Mouse (Mus musculus) MEL (cell line): ENCODE results near the gene Nfkbib. TPM values are rescaled to one million over a fixed set of nuclear protein-coding genes. Genes with fewer than 3 reads are reported as not detected.

Experiments used
- DNase-seq: peaks from one replicate; pipeline ENCODE4 v3.0.0; 2011; ENCODE audit warnings: low read depth, low spot score
- H3K27ac ChIP-seq: 2 replicates; pipeline ENCODE4 v1.5.1; 2012; ENCODE audit warnings: low read depth, mild to moderate bottlenecking, control low read depth, low read length, moderate library complexity; ENCODE audit not compliant: control insufficient read depth
- H3K27me3 ChIP-seq, 2 experiments: fragments of 150-350 bp in 1 of 2; sonication (generic) in 1 of 2; 2 replicates each; pipeline ENCODE4 v1.6.1; 2012; ENCODE audit warnings: low read length in 2 of 2, mild to moderate bottlenecking in 2 of 2, improper control_type of control experiment in 1 of 2, moderate library complexity in 1 of 2; ENCODE audit not compliant: insufficient read depth in 2 of 2, control insufficient read depth in 1 of 2
- H3K36me3 ChIP-seq, 2 experiments: 2 replicates each; pipeline ENCODE4 v1.6.1; 2012 to 2014; ENCODE audit warnings: low read length in 2 of 2, improper control_type of control experiment in 1 of 2, inconsistent platforms in 1 of 2, mild to moderate bottlenecking in 1 of 2; ENCODE audit not compliant: insufficient read depth in 2 of 2, control insufficient read depth in 1 of 2
- H3K4me1 ChIP-seq, 2 experiments: fragments of 150-350 bp in 1 of 2; sonication (generic) in 1 of 2; 2 replicates each; pipeline ENCODE4 v1.6.1; 2012; ENCODE audit warnings: low read length in 2 of 2, improper control_type of control experiment in 1 of 2, mild to moderate bottlenecking in 1 of 2; ENCODE audit not compliant: insufficient read depth in 2 of 2, control insufficient read depth in 1 of 2
- H3K4me3 ChIP-seq, 2 experiments: fragments of 150-350 bp in 1 of 2; sonication (generic) in 1 of 2; 2 replicates each; pipeline ENCODE4 v1.5.1; 2012; ENCODE audit warnings: low read depth in 2 of 2, low read length in 2 of 2, mild to moderate bottlenecking in 2 of 2, moderate library complexity in 2 of 2, control low read depth in 1 of 2, improper control_type of control experiment in 1 of 2; ENCODE audit not compliant: control insufficient read depth in 1 of 2, insufficient read depth in 1 of 2
- H3K79me2 ChIP-seq: 2 replicates; pipeline ENCODE4 v1.6.1; 2012; ENCODE audit warnings: mild to moderate bottlenecking, low read length, moderate library complexity; ENCODE audit not compliant: control insufficient read depth, poor library complexity, insufficient read depth
- H3K9ac ChIP-seq: 2 replicates; pipeline ENCODE4 v1.6.1; 2012; ENCODE audit warnings: low read depth, mild to moderate bottlenecking, control low read depth, low read length, moderate library complexity; ENCODE audit not compliant: control insufficient read depth, poor library complexity, severe bottlenecking
- H3K9me3 ChIP-seq: fragments of 150-350 bp; sonication (generic); replicated peaks from 2 replicates; pipeline ENCODE4 v1.6.1; 2012; ENCODE audit warnings: mild to moderate bottlenecking, low read length, improper control_type of control experiment, moderate library complexity; ENCODE audit not compliant: insufficient read depth
- CTCF ChIP-seq, 3 experiments: IDR thresholded peaks in 2 of 3; conservative IDR thresholded peaks in 1 of 3; 2 replicates each; pipeline ENCODE4 v1.5.1; 2011 to 2012; ENCODE audit warnings: low read length in 3 of 3, low read depth in 2 of 3, mild to moderate bottlenecking in 2 of 3, improper control_type of control experiment in 1 of 3, inconsistent platforms in 1 of 3, mixed read lengths in 1 of 3, moderate library complexity in 1 of 3; ENCODE audit not compliant: control insufficient read depth in 1 of 3, insufficient read depth in 1 of 3, poor library complexity in 1 of 3, severe bottlenecking in 1 of 3
- E2F4 ChIP-seq: IDR thresholded peaks from 2 replicates; pipeline ENCODE4 v1.6.1; 2011; ENCODE audit warnings: low read depth, low read length, improper control_type of control experiment, borderline replicate concordance
- ELF1 ChIP-seq: IDR thresholded peaks from 2 replicates; pipeline ENCODE4 v1.6.1; 2014; ENCODE audit warnings: low read depth, mild to moderate bottlenecking, inconsistent platforms, low read length, improper control_type of control experiment, moderate library complexity
- ETS1 ChIP-seq: IDR thresholded peaks from 2 replicates; pipeline ENCODE4 v1.6.1; 2012; ENCODE audit warnings: low read depth, mild to moderate bottlenecking, inconsistent platforms, low read length, improper control_type of control experiment, moderate library complexity
- HCFC1 ChIP-seq: IDR thresholded peaks from 2 replicates; pipeline ENCODE4 v1.6.1; 2012; ENCODE audit warnings: low read depth, mild to moderate bottlenecking, inconsistent platforms, low read length, improper control_type of control experiment, moderate library complexity
- JUND ChIP-seq: IDR thresholded peaks from 2 replicates; pipeline ENCODE4 v1.6.1; 2011; ENCODE audit warnings: low read depth, mild to moderate bottlenecking, improper control_type of control experiment, low read length
- MAX ChIP-seq: IDR thresholded peaks from 2 replicates; pipeline ENCODE4 v1.6.1; 2011; ENCODE audit warnings: low read length, improper control_type of control experiment
- MAZ ChIP-seq: IDR thresholded peaks from 2 replicates; pipeline ENCODE4 v1.6.1; 2012; ENCODE audit warnings: low read depth, mild to moderate bottlenecking, inconsistent platforms, low read length, improper control_type of control experiment
- MXI1 ChIP-seq: IDR thresholded peaks from 2 replicates; pipeline ENCODE4 v1.6.1; 2011; ENCODE audit warnings: mild to moderate bottlenecking, low read depth, low read length, improper control_type of control experiment
- MYC ChIP-seq: IDR thresholded peaks from 2 replicates; pipeline ENCODE4 v1.6.1; 2011; ENCODE audit warnings: low read depth, mild to moderate bottlenecking, low read length, improper control_type of control experiment, moderate library complexity
- NELFE ChIP-seq: IDR thresholded peaks from 2 replicates; pipeline ENCODE4 v1.6.1; 2011; ENCODE audit warnings: low read depth, low read length, improper control_type of control experiment
- NRF1 ChIP-seq: IDR thresholded peaks from 2 replicates; pipeline ENCODE4 v1.6.1; 2014; ENCODE audit warnings: low read depth, mild to moderate bottlenecking, inconsistent platforms, low read length, improper control_type of control experiment, moderate library complexity; ENCODE audit not compliant: poor library complexity, insufficient read depth, severe bottlenecking
- POLR2A ChIP-seq, 2 experiments: IDR thresholded peaks; 2 replicates each; pipeline ENCODE4 v1.6.1; 2011 to 2012; ENCODE audit warnings: low read length in 2 of 2, mild to moderate bottlenecking in 2 of 2, control low read depth in 1 of 2, improper control_type of control experiment in 1 of 2, low read depth in 1 of 2, moderate library complexity in 1 of 2; ENCODE audit not compliant: control insufficient read depth in 1 of 2, insufficient read depth in 1 of 2, poor library complexity in 1 of 2
- POLR2AphosphoS5 ChIP-seq: IDR thresholded peaks from 2 replicates; pipeline ENCODE4 v1.6.1; 2012; ENCODE audit warnings: low read depth, borderline replicate concordance, mild to moderate bottlenecking, inconsistent platforms, low read length, moderate library complexity, mixed read lengths
- RAD21 ChIP-seq: IDR thresholded peaks from 2 replicates; pipeline ENCODE4 v1.6.1; 2011; ENCODE audit warnings: mild to moderate bottlenecking, low read depth, low read length, improper control_type of control experiment
- RCOR1 ChIP-seq: IDR thresholded peaks from 2 replicates; pipeline ENCODE4 v1.6.1; 2012; ENCODE audit warnings: low read depth, mild to moderate bottlenecking, inconsistent platforms, low read length, improper control_type of control experiment
- SIN3A ChIP-seq: IDR thresholded peaks from 2 replicates; pipeline ENCODE4 v1.6.1; 2012; ENCODE audit warnings: low read length, improper control_type of control experiment, inconsistent platforms
- SMC3 ChIP-seq: IDR thresholded peaks from 2 replicates; pipeline ENCODE4 v1.6.1; 2011; ENCODE audit warnings: low read depth, low read length, improper control_type of control experiment
- TBP ChIP-seq: IDR thresholded peaks from 2 replicates; pipeline ENCODE4 v1.8.0; 2011; ENCODE audit warnings: low read depth, low read length, improper control_type of control experiment
- TCF12 ChIP-seq: IDR thresholded peaks from 2 replicates; pipeline ENCODE4 v1.6.1; 2014; ENCODE audit warnings: low read depth, mild to moderate bottlenecking, inconsistent platforms, low read length, improper control_type of control experiment, moderate library complexity
- UBTF ChIP-seq: IDR thresholded peaks from 2 replicates; pipeline ENCODE4 v1.6.1; 2012; ENCODE audit warnings: low read depth, mild to moderate bottlenecking, inconsistent platforms, low read length, improper control_type of control experiment, moderate library complexity, borderline replicate concordance; ENCODE audit not compliant: insufficient read depth
- USF2 ChIP-seq, 2 experiments: IDR thresholded peaks; 2 replicates each; pipeline ENCODE4 v1.6.1; 2011 to 2012; ENCODE audit warnings: improper control_type of control experiment in 2 of 2, low read length in 2 of 2, borderline replicate concordance in 1 of 2, inconsistent platforms in 1 of 2, low read depth in 1 of 2, mild to moderate bottlenecking in 1 of 2; ENCODE audit not compliant: insufficient read depth in 1 of 2
- ZC3H11A ChIP-seq: IDR thresholded peaks from 2 replicates; pipeline ENCODE4 v1.6.1; 2012; ENCODE audit warnings: low read depth, mild to moderate bottlenecking, inconsistent platforms, low read length, improper control_type of control experiment
- ZKSCAN1 ChIP-seq: IDR thresholded peaks from 2 replicates; pipeline ENCODE4 v1.6.1; 2012; ENCODE audit warnings: low read depth, mild to moderate bottlenecking, inconsistent platforms, low read length, improper control_type of control experiment, moderate library complexity
- ZNF384 ChIP-seq: IDR thresholded peaks from 2 replicates; pipeline ENCODE4 v1.6.1; 2012; ENCODE audit warnings: low read depth, mild to moderate bottlenecking, inconsistent platforms, low read length, improper control_type of control experiment
- polyA plus RNA-seq, 2 experiments: library from polyadenylated mRNA; stranded (reverse) in 1 of 2; unstranded in 1 of 2; fragments of >175 nt in 1 of 2; fragments of >200 nt in 1 of 2; gene quantifications; 2 replicates each; pipeline versions ENCODE4 v1.2.1 to v1.2.4; 2012; ENCODE audit warnings: low replicate concordance in 2 of 2, low read depth in 1 of 2; ENCODE audit not compliant: insufficient read length in 2 of 2, insufficient read depth in 1 of 2, missing spikeins in 1 of 2
- total RNA-seq: library from RNA; depleted of rRNA; stranded (reverse); fragments of 300-350 nt; gene quantifications from 2 replicates; pipeline ENCODE4 v1.2.3, GENCODE M21; 2012

Nfkbib gene
- total and polyA plus RNA-seq, 3 experiments: 32.9 to 52.7 TPM; not detected in 1

DNA sequence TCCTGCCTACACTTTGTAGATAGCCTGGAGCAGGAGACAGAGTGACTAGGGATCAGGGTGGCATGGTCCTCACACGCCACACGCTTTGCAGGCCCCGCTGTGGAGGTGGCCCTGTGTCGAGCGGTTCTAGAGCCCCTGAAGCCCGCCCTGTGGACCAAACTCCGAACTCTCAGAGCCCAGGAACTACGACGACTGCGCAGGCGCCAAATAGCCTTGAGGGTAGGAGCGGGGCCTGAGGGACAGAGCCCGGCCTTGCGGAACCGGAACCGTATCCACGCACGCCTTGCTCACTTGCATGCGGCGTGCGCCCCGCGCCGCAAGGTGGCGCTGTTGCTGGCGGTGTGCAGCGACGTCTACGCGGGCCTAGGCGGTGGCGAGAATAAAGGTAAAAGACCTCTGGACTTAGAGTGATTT is 29.3 kb upstream of the Nfkbib start:
- H3K27ac ChIP-seq: peak overlapping the region; percentile 53
- H3K4me1 ChIP-seq: peaks cover 0 to 7% of the 10 kb centered on the region in 2 experiments; a peak in 2 of 4 replicates
- peak; percentile 87 for DNase-seq
- peak overlapping the region; percentile 77 for H3K9ac ChIP-seq
- no peaks in the 10 kb centered on the region for H3K36me3 ChIP-seq
- no peaks in the 10 kb centered on the region for H3K9me3 ChIP-seq
- H3K4me3 ChIP-seq: peak overlapping the region; percentile 54 to 62
- H3K27me3 ChIP-seq: no peaks in the 10 kb centered on the region
- H3K79me2 ChIP-seq: peaks cover 9% of the 10 kb centered on the region; the same call in 1 of the 2 replicates
- TF ChIP-seq UBTF (no peak), ELF1 (peak; percentile 57; the same call in 1 of the 2 replicates), ZNF384 (peak; percentile 67; the same call in 1 of the 2 replicates), POLR2A (IDR thresholded peaks at IDR 0.05; ENCODE audit: control insufficient read depth in 1 of 2, insufficient read depth in 1 of 2, low read depth in 1 of 2, low read length in 2 of 2, poor library complexity in 1 of 2) (peak; percentile 20 to 58; a peak in 1 of 4 replicates), POLR2AphosphoS5 (no peak), TBP (0 out of 2 replicates have a peak, but pooled peaks have one; percentile 35), USF2 (IDR thresholded peaks at IDR 0.05; ENCODE audit: borderline replicate concordance in 1 of 2, insufficient read depth in 1 of 2, low read depth in 1 of 2, low read length in 2 of 2) (no peak), MAZ (peak; percentile 31; the same call in 1 of the 2 replicates), TCF12 (peak; percentile 43), ZKSCAN1 (no peak), SMC3 (peak; percentile 93), HCFC1 (peak; percentile 63), CTCF (IDR thresholded peaks at IDR 0.05 in 2 of 3, conservative IDR thresholded peaks at IDR 0.05 in 1 of 3; ENCODE audit: control insufficient read depth in 1 of 3, insufficient read depth in 1 of 3, low read depth in 2 of 3, low read length in 3 of 3, poor library complexity in 1 of 3, severe bottlenecking in 1 of 3) (peak; percentile 95 to 96 (median 96)), RAD21 (peak; percentile 83), MXI1 (peak; percentile 80), NRF1 (peak; percentile 45; the same call in 1 of the 2 replicates), ZC3H11A (peak; percentile 80), MYC (peak; percentile 80), SIN3A (peak; percentile 76), MAX (peak; percentile 69)
- TF ChIP-seq, all 39 proteins: peak for 16

GRCm38 (mm10) chr7:28795832-28796231 is 28.5 kb upstream of the Nfkbib start:
- Histone ChIP-seq H3K36me3 (no peaks in the 10 kb centered on the region), H3K27me3 (no peaks in the 10 kb centered on the region), H3K9me3 (no peaks in the 10 kb centered on the region), H3K79me2 (peaks cover 9% of the 10 kb centered on the region; the same call in 1 of the 2 replicates), H3K27ac (peak overlapping the region; percentile 53), H3K4me1 (peaks cover 0 to 7% of the 10 kb centered on the region in 2 experiments; a peak in 2 of 4 replicates), H3K9ac (peak overlapping the region; percentile 77), H3K4me3 (peak overlapping the region; percentile 54 to 62)
- DNase-seq: peak; percentile 80
- TF ChIP-seq NELFE (peak; percentile 61), MAZ (no peak), POLR2A (IDR thresholded peaks at IDR 0.05; ENCODE audit: control insufficient read depth in 1 of 2, insufficient read depth in 1 of 2, low read depth in 1 of 2, low read length in 2 of 2, poor library complexity in 1 of 2) (peak in 1 of 2 experiments; percentile 72; a peak in 2 of 4 replicates), HCFC1 (peak; percentile 70), ELF1 (peak; percentile 67; the same call in 1 of the 2 replicates), POLR2AphosphoS5 (no peak), E2F4 (no peak), TBP (peak; percentile 48; the same call in 1 of the 2 replicates), ETS1 (no peak), ZKSCAN1 (no peak), RCOR1 (no peak), JUND (no peak)
- TF ChIP-seq, all 39 proteins: peak for 5
